Mouse (Mus musculus) gastrocnemius, adult 8-10 months (tissue): ENCODE results near the gene Gp1ba. TPM values are rescaled to one million over a fixed set of nuclear protein-coding genes. Genes with fewer than 3 reads are reported as not detected.

Source experiments
- DNase-seq, 2 experiments: peaks; one replicate each; pipeline ENCODE4 v3.0.0; 2022; ENCODE audit warnings: low spot score in 2 of 2
- total RNA-seq, 4 experiments: library from RNA; stranded (reverse); gene quantifications; 2 replicates each; pipeline ENCODE4 v1.2.4; 2022

The Gp1ba gene
- total RNA-seq: not detected

- no peak for DNase-seq
Measured at GRCm38 (mm10) chr11:70638714-70639278, at the start of gene Gp1ba. Gp1ba (plus strand) TSS chr11:70639122.

DNA sequence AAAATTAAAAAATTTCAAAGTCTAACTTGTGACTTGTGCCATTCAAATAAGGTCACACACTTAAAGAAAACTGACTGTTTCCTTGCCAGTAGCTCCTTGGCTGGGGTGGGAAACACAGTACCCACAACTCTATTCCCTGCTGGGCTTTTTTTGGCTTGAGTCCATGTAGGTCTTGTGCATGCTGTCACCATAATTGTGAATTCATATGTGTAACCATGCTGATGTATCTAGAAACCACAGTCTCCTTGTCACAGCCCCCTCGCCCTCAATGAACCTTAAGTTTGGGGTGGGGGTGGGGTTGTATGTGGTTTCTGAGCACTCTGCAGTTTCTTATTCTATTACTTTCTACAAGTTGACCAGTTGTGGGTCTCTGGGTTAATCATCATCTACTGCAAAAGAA, 47.2 kb upstream of the Gp1ba start:
- DNase-seq: no peak

GRCm38 (mm10) chr11:70594253-70594989, 44.5 kb upstream of the Gp1ba start:
- DNase-seq: no peak

DNA sequence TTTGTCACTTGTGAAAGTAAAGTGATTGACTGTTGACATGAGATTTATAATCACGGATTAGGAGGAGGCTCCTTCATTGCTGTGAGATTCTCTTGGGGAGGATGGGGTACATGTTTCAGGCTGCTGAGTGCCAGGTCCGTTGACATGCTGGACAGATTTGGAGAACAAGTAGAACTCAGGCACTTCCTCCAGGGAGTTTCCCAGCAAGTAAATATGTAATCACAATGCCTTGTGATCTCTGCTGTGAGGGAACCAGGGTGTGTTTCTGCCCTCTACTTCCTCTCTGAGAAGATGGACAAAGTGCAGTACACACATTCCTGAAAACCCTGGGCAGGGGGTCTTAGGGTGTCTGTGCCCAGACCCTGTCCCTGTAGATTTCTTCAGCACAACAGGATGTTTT, 43.3 kb upstream of the Gp1ba start:
- no peak for DNase-seq

DNA sequence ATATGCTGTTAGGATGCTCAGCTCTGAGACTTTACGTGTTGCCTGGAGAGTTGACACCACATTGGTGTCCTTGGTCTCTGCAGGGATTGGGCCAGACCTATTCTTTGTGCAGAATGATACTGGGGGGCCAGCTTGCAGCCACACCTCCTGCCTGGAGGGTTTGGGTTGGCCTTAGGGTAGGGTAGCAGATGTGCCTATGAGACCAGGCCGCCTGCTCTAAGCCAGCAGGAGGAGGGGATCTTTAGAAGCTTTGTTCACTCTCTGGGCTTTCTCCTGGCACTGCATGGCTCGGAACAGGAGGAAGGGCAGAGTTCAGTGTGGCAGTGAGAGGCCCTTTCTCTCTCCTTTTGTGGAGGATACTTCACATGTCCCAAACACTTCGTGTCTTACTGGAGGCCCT, 42.8 kb upstream of the Gp1ba start:
- DNase-seq: no peak

DNA sequence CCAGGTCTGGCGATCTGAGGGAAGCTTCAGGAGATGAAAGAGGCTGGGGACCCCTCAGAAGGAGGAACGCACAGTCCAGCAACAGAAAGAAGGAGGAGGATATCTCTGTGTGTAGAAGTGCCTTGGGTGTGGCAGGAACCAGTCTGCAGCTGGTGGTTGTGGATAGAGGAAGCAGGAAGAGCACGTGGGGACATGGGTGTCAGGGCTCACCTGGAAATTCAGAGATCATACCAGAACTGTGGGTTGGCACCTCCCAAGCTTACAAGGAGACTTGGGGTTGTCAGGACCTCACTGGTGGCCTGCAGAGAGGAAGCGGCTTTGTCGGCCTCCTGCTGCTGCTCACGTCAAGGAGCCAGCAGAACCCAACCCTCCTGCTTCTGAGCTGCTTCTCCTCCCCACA, 41.6 kb upstream of the Gp1ba start:
- DNase-seq: no peak

- DNase-seq: no peak
Measured at GRCm38 (mm10) chr11:70598451-70598953, 40.4 kb upstream of the Gp1ba start.

GRCm38 (mm10) chr11:70605024-70605566, 33.8 kb upstream of the Gp1ba start:
- DNase-seq: peak; percentile 58 to 68

DNA sequence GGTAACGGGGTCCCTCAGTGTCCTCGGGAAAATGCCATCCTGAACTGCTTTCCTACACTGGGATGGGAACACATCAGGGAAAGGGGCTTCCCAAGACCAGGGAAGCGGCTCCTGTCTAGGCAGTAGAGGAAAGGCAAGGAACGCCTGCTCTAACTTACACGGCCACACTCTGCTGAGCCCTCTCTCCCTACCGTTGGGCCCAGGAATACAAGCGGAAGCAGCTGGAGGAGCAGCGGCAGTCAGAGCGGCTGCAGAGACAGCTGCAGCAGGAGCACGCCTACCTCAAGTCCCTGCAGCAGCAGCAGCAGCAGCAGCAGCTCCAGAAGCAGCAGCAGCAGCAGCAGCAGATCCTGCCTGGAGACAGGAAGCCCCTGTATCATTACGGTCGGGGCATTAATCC, 32.2 kb upstream of the Gp1ba start:
- DNase-seq: no peak

DNA sequence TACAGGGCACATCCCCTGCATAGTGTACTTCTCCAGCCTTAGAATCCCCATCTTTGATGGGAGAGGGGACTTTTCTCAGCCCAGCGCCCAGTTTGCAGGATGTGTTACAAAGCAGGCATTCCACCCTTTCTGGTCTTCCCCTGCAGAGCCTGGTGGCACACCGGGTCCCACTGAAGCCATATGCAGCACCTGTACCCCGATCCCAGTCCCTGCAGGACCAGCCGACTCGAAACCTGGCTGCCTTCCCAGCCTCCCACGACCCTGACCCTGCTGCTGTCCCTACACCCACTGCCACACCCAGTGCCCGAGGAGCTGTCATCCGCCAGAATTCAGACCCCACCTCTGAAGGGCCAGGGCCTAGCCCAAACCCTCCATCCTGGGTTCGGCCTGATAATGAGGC, 31.3 kb upstream of the Gp1ba start:
- DNase-seq: no peak

DNA sequence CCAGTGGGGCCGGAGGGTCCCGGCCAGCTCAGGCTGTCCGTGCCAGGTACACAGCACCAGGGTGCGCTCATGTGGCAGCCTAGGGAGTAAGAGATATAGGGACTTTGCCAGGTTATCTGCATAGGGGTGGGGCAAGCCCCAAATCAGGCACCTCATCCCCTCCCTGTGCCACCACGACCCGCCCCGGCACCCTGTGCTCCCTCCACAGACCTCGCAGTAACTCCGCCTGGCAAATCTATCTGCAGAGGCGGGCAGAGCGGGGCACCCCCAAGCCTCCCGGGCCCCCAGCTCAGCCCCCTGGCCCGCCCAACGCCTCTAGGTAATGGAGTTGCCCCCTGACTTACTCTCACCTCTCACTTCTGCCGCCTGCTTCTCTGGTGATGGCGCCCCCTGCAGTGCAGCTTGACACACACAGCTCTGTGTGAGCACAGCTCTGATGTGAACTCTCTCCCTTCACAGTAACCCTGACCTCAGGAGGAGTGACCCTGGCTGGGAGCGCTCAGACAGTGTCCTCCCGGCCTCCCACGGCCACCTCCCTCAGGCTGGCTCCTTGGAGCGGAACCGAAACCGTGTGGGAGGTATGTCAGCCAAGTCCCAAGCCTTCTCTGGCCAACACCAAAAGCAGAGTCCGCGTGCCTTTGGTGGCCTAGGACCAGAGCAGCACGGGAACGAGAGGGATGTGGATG, 30.4 kb upstream of the Gp1ba start:
- no peak for DNase-seq

- no peak for DNase-seq
Measured at GRCm38 (mm10) chr11:70610752-70611151, 28.2 kb upstream of the Gp1ba start.

DNA sequence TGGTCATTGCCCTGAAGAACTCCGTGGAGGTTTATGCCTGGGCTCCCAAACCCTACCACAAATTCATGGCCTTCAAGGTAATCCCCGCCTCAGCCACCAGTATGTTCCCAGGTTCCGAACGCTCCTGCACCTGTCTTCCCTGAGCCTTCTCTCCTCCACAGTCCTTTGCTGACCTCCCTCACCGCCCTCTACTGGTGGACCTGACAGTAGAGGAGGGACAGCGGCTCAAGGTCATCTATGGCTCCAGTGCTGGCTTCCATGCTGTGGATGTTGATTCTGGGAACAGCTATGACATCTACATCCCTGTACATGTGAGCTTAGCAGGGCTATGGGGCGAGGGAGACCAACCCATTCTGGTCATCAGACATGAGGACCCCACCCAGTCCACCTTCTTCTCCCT, 26.4 kb upstream of the Gp1ba start:
- DNase-seq: peak in 1 of 2 experiments; percentile 2

- DNase-seq: peak; percentile 50 to 54
Measured at GRCm38 (mm10) chr11:70615074-70615473, 23.8 kb upstream of the Gp1ba start.

DNA sequence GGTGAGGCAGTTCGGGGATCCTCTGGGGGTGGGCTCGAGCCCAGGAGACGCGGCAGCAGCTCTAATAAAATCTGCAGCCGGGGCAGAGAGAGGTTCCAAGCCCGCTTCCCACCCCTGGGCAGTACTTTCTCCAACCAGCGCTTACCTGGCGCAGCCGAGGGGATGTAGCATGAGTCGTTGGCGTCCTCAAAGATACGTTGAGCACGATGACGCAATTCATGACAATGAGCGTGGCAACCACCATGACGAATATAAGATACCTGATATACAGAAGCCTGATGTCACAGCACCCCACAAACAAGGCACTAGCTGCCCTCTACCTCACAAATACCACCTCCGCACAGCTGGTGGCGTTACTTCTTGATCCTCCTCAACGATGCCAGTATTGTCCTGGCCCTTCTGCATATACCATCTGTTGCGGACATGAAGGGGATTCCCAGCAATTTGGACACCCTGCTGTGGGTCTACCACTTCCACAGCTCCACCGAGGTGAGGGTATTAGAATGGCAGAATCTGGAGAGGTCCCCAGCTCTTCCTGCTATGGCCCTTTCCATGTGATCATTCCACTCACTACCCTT, 23.3 kb upstream of the Gp1ba start, which contains the start of gene 4930544D05Rik:
Gene 4930544D05Rik, plus strand, starts transcription at position 333 of the 578 bp plus-strand sequence.
- peak in 1 of 2 experiments; percentile 1 for DNase-seq

DNA sequence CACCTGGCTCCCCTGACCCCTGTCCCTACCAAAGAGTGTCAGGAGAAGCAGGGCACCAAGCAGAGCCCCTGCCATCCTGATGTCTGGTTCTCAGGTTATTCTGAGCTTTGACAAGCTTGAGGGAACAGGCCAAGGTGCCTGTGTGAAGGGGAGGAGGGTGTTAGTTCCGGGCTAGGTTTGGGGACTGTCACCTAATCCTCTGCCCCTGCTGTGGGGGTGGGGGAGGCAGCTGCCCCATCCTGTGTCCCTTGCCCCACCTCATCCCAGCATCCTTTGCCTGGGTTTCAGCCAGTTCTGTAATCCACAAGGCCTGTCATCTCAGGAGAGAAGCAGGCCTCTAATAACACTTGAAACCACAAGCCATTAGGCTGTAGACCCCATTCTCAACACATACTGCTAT, 19.8 kb upstream of the Gp1ba start, which contains the start of gene Chrne:
Gene Chrne, minus strand, starts transcription at position 116 of the 400 bp plus-strand sequence.
- peak; percentile 48 to 68 for DNase-seq

DNA sequence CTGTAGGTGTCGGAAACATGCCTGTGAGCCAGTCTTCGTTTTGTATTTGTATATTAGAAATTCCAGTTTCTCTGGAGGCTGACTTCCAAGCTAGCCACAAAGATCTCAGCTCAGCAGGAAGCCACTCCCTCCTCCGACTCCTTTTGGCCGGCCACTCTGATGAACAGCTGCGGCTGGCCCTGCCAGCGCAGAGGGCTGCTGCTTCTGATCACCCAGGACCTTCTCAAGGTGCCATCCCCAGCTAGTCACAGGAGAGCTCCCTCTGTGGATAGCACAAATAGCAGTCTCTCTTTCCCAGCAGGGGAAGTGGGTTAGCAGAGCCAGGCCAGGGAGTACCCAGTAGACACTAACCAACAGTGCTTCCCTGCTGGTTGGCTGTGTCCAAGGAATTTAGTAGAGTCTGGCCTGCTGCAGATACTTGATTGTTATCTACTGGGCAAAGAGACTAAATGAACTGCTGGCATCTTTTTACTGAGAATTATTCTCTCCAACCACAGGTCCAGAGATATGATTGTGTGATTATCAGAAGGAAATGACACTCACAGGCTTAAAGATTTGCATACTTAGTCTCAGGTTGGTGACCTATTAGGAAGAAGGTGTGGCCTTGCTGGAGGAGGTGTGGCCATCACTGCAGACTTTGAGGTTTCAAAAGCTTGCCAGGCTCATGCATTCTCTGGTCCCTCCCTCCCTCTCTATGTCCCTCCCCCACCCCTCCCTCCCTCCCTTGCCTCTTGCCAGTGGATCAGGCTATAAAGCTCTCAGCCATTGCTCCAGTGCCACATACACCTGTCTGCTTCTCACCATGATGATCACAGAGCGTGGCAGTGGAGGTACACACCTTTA, 16.7 kb upstream of the Gp1ba start:
- DNase-seq: peak in 1 of 2 experiments; percentile 67

DNA sequence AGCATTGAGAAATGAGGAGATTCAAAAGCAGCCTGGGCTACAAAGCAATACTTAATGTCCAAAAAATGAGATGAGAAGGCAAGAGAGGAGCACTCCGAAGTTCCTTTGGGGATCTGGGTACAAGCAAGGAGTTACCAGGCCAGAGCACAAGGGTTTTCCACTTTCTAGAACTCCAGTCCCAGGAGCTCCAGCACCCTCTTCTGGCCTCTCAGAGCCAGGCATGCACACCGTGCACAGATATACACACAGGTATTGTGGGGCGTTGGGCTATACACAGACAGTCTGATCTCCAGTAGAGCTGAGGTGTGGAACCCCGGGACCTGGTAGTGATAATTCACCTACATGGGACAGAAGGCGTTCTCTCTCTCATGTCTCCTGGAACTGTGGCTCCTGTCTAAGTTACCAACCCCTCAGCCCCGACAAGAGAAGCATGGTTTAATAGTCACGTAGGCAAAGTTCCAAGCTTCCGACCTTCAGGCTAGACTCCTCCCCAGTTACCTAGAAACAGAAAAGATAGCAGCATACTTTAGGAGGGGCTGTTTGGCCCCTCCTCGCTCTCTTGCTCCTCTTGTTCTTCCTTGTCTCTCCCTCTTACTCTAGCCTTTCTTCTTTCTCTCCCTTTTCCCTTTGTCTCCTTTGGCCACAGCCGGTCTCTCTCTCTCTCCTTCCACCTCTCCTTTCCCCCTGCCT, 15.7 kb upstream of the Gp1ba start:
- no peak for DNase-seq

DNA sequence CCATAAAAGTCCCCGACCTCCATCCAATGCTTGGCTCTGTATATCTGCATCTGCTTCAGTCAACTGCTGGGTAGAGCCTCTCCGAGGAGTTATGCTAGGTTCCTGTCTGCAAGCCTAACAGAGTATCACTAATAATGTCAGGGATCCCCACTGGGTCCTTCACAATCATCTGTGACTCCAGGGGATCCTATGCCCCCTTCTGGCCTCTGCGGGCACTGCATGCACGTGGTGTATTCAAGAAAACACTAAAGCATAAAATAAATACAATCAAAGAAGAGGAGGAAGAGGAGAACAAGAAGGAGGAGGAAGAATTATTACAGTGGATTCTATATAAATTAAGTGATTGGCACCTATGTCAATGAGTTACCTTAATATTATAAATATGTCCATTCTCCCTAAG, 13.4 kb upstream of the Gp1ba start:
- DNase-seq: peak in 1 of 2 experiments; percentile 22

- no peak for DNase-seq
Measured at GRCm38 (mm10) chr11:70626877-70627276, 12.0 kb upstream of the Gp1ba start.
